Comparison of ENCODE assay signal across 32 mouse cellular contexts in genomic region chr13:73711221-73711620, GRCm38 (mm10). TPM values are rescaled to one million over a fixed set of nuclear protein-coding genes. Genes with fewer than 3 reads are reported as not detected.
DNase-seq lines count a peak whose midpoint lies in the region; ATAC-seq and TF ChIP-seq lines count a peak whose summit lies in the region.
"Had no signal": no experiment of that assay in that cellular context is flagged by ENCODE, and none has a peak within 500 bp of the region (broad histone marks: within the 10 kb centered on the region; RNA-seq: fewer than 3 reads in every experiment).

No protein-coding gene starts in this region.

- no peak overlapping the region for H3K27ac ChIP-seq in intestine, embryonic 16.5 days (ENCODE audit: low read length)
- H3K27ac ChIP-seq in intestine, embryonic 15.5 days: no peak overlapping the region
- H3K27ac ChIP-seq in midbrain, embryonic 11.5 days (ENCODE audit: low read depth, low read length): no peak overlapping the region
- no peak overlapping the region for H3K27ac ChIP-seq in midbrain, embryonic 13.5 days
- no peak overlapping the region for H3K27ac ChIP-seq in kidney, embryonic 16.5 days (ENCODE audit: low read length)
- H3K27ac ChIP-seq in small intestine, adult 2 months (ENCODE audit: insufficient read depth, low read depth, low read length): peak overlapping the region; percentile 80
- H3K27ac ChIP-seq: embryonic facial prominence, embryonic 10.5 days; embryonic facial prominence, embryonic 15.5 days; forebrain, embryonic 13.5 days; hindbrain, embryonic 13.5 days; limb, embryonic 10.5 days; limb, embryonic 15.5 days; liver, embryonic 15.5 days; stomach, embryonic 15.5 days had no signal

- 73% methylated on average over 5 of the region's 5 CpGs for WGBS in intestine, embryonic 16.5 days
- WGBS in intestine, embryonic 15.5 days: 81% methylated on average over 5 of the region's 5 CpGs
- WGBS in midbrain, embryonic 11.5 days: 92% methylated on average over 5 of the region's 5 CpGs
- WGBS in midbrain, embryonic 13.5 days: 94% methylated on average over 5 of the region's 5 CpGs
- WGBS in kidney, embryonic 16.5 days: 79% methylated on average over 5 of the region's 5 CpGs
- 28% methylated on average over 5 of the region's 5 CpGs for WGBS in small intestine, adult 2 months

- H3K4me3 ChIP-seq in intestine, embryonic 16.5 days (ENCODE audit: low read length): no peak overlapping the region
- no peak overlapping the region for H3K4me3 ChIP-seq in intestine, embryonic 15.5 days (replicated peaks)
- H3K4me3 ChIP-seq in midbrain, embryonic 11.5 days (ENCODE audit: low read depth, low read length): no peak overlapping the region
- H3K4me3 ChIP-seq in midbrain, embryonic 13.5 days (replicated peaks): no peak overlapping the region
- H3K4me3 ChIP-seq in kidney, embryonic 16.5 days (ENCODE audit: low read length): no peak overlapping the region
- no peak overlapping the region for H3K4me3 ChIP-seq in small intestine, adult 2 months (ENCODE audit: low read depth, low read length)
- H3K4me3 ChIP-seq: embryonic facial prominence, embryonic 10.5 days; embryonic facial prominence, embryonic 15.5 days; forebrain, embryonic 13.5 days; hindbrain, embryonic 13.5 days; limb, embryonic 10.5 days; limb, embryonic 15.5 days; liver, embryonic 15.5 days; megakaryocyte, embryonic 14.5 days; stomach, embryonic 15.5 days had no signal

- TF ChIP-seq POLR2A in small intestine, adult 2 months (IDR thresholded peaks at IDR 0.05; ENCODE audit: low read depth, low read length): no peak

- DNase-seq in midbrain, embryonic 11.5 days (ENCODE audit: low spot score, missing footprints): peak; percentile 26
- DNase-seq in cerebellum, postnatal 36 days: no peak
- DNase-seq in right cerebral cortex, postnatal 4 days: no peak
- DNase-seq: adrenal gland, postnatal 25 days; cerebellum, adult 18-20 months; cerebellum, postnatal 10 days; gastrocnemius, postnatal 25 days; heart, adult 18-20 months; heart, postnatal 4 days; layer of hippocampus, postnatal 36 days; lung, postnatal 4 days; midbrain, embryonic 14.5 days; thymus, postnatal 25 days had no signal

- no peak overlapping the region for H3K9ac ChIP-seq in intestine, embryonic 16.5 days (ENCODE audit: low read depth, low read length)
- no peak overlapping the region for H3K9ac ChIP-seq in intestine, embryonic 15.5 days
- H3K9ac ChIP-seq in midbrain, embryonic 11.5 days (ENCODE audit: low read length): no peak overlapping the region
- no peak overlapping the region for H3K9ac ChIP-seq in midbrain, embryonic 13.5 days (replicated peaks)
- H3K9ac ChIP-seq in kidney, embryonic 16.5 days (replicated peaks; ENCODE audit: low read length): no peak overlapping the region
- H3K9ac ChIP-seq: embryonic facial prominence, embryonic 15.5 days; forebrain, embryonic 13.5 days; hindbrain, embryonic 13.5 days; limb, embryonic 15.5 days; liver, embryonic 15.5 days; stomach, embryonic 15.5 days had no signal

- no peaks in the 10 kb centered on the region for H3K36me3 ChIP-seq in intestine, embryonic 16.5 days (ENCODE audit: control insufficient read depth, insufficient read depth, low read length)
- H3K36me3 ChIP-seq in intestine, embryonic 15.5 days: no peaks in the 10 kb centered on the region
- H3K36me3 ChIP-seq in midbrain, embryonic 11.5 days (ENCODE audit: control insufficient read depth, insufficient read depth, low read length): no peaks in the 10 kb centered on the region
- no peaks in the 10 kb centered on the region for H3K36me3 ChIP-seq in midbrain, embryonic 13.5 days
- no peaks in the 10 kb centered on the region for H3K36me3 ChIP-seq in kidney, embryonic 16.5 days (ENCODE audit: insufficient read depth, low read length)
- no peaks in the 10 kb centered on the region for H3K36me3 ChIP-seq in small intestine, adult 2 months (ENCODE audit: control insufficient read depth, insufficient read depth, low read length)
- H3K36me3 ChIP-seq: embryonic facial prominence, embryonic 10.5 days; embryonic facial prominence, embryonic 15.5 days; hindbrain, embryonic 13.5 days; limb, embryonic 10.5 days; limb, embryonic 15.5 days; liver, embryonic 15.5 days; stomach, embryonic 15.5 days had no signal

- no peak overlapping the region for H3K4me2 ChIP-seq in intestine, embryonic 16.5 days (ENCODE audit: low read depth, low read length)
- no peak overlapping the region for H3K4me2 ChIP-seq in intestine, embryonic 15.5 days (replicated peaks)
- H3K4me2 ChIP-seq in midbrain, embryonic 11.5 days: no peak overlapping the region
- no peak overlapping the region for H3K4me2 ChIP-seq in midbrain, embryonic 13.5 days (replicated peaks)
- no peak overlapping the region for H3K4me2 ChIP-seq in kidney, embryonic 16.5 days (replicated peaks; ENCODE audit: low read depth, low read length)
- H3K4me2 ChIP-seq: embryonic facial prominence, embryonic 15.5 days; forebrain, embryonic 13.5 days; heart, embryonic 11.5 days; hindbrain, embryonic 13.5 days; limb, embryonic 15.5 days; liver, embryonic 15.5 days; stomach, embryonic 15.5 days had no signal

- TF ChIP-seq CTCF in small intestine, adult 2 months (IDR thresholded peaks at IDR 0.05; ENCODE audit: extremely low read depth, insufficient read length, insufficient replicate concordance, low read depth, low read length): no peak

- no peaks in the 10 kb centered on the region for H3K9me3 ChIP-seq in intestine, embryonic 16.5 days (ENCODE audit: control insufficient read depth, low read length)
- no peaks in the 10 kb centered on the region for H3K9me3 ChIP-seq in intestine, embryonic 15.5 days
- no peaks in the 10 kb centered on the region for H3K9me3 ChIP-seq in midbrain, embryonic 11.5 days (ENCODE audit: control insufficient read depth, low read length)
- no peaks in the 10 kb centered on the region for H3K9me3 ChIP-seq in midbrain, embryonic 13.5 days
- no peaks in the 10 kb centered on the region for H3K9me3 ChIP-seq in kidney, embryonic 16.5 days (ENCODE audit: low read length)
- H3K9me3 ChIP-seq: embryonic facial prominence, embryonic 10.5 days; embryonic facial prominence, embryonic 15.5 days; forebrain, embryonic 13.5 days; hindbrain, embryonic 13.5 days; limb, embryonic 10.5 days; limb, embryonic 15.5 days; liver, embryonic 15.5 days; megakaryocyte, embryonic 14.5 days; stomach, embryonic 15.5 days had no signal

- H3K27me3 ChIP-seq in intestine, embryonic 16.5 days (replicated peaks; ENCODE audit: control insufficient read depth, insufficient read depth, low read length): no peaks in the 10 kb centered on the region
- H3K27me3 ChIP-seq in intestine, embryonic 15.5 days (replicated peaks): no peaks in the 10 kb centered on the region
- H3K27me3 ChIP-seq in midbrain, embryonic 11.5 days (ENCODE audit: control insufficient read depth, insufficient read depth, low read length): no peaks in the 10 kb centered on the region
- no peaks in the 10 kb centered on the region for H3K27me3 ChIP-seq in midbrain, embryonic 13.5 days
- no peaks in the 10 kb centered on the region for H3K27me3 ChIP-seq in kidney, embryonic 16.5 days (ENCODE audit: insufficient read depth, low read length)
- H3K27me3 ChIP-seq in small intestine, adult 2 months (ENCODE audit: control insufficient read depth, insufficient read depth, low read length): no peaks in the 10 kb centered on the region
- H3K27me3 ChIP-seq: embryonic facial prominence, embryonic 15.5 days; forebrain, embryonic 13.5 days; hindbrain, embryonic 13.5 days; limb, embryonic 15.5 days; liver, embryonic 15.5 days; Patski; stomach, embryonic 15.5 days had no signal

- peak; percentile 19 for ATAC-seq in intestine, embryonic 16.5 days
- no peak for ATAC-seq in intestine, embryonic 15.5 days
- no peak for ATAC-seq in midbrain, embryonic 11.5 days (ENCODE audit: low FRiP score)
- no peak for ATAC-seq in midbrain, embryonic 13.5 days
- 0 out of 2 replicates have a peak, but pooled peaks have one; percentile 19 for ATAC-seq in kidney, embryonic 16.5 days (ENCODE audit: low FRiP score, low TSS enrichment)
- ATAC-seq: forebrain, embryonic 13.5 days; Patski had no signal

- H3K4me1 ChIP-seq in intestine, embryonic 16.5 days (ENCODE audit: control insufficient read depth, insufficient read depth, low read length): no peaks in the 10 kb centered on the region; the same call in 1 of the 2 replicates
- no peaks in the 10 kb centered on the region for H3K4me1 ChIP-seq in intestine, embryonic 15.5 days (replicated peaks)
- no peaks in the 10 kb centered on the region for H3K4me1 ChIP-seq in midbrain, embryonic 11.5 days (ENCODE audit: control insufficient read depth, insufficient read depth, low read length)
- no peaks in the 10 kb centered on the region for H3K4me1 ChIP-seq in midbrain, embryonic 13.5 days (replicated peaks)
- peaks cover 12% of the 10 kb centered on the region; the same call in 1 of the 2 replicates for H3K4me1 ChIP-seq in kidney, embryonic 16.5 days (ENCODE audit: insufficient read depth, low read length)
- peaks cover 38% of the 10 kb centered on the region; the same call in 1 of the 2 replicates for H3K4me1 ChIP-seq in small intestine, adult 2 months (ENCODE audit: control insufficient read depth, insufficient read depth, insufficient read length, low read length)
- H3K4me1 ChIP-seq: embryonic facial prominence, embryonic 15.5 days; forebrain, embryonic 13.5 days; hindbrain, embryonic 13.5 days; limb, embryonic 15.5 days; megakaryocyte, embryonic 14.5 days; stomach, embryonic 15.5 days had no signal

RNA-seq across cellular contexts. Expression of gene Slc6a19, which starts 6.6 kb away (rescaled TPM):
- polyA plus RNA-seq in intestine, embryonic 16.5 days (2015; fragmentation: Nextera tagmentation; extraction: Ambion mirVana): 24.9 and 40.5 TPM in 2 replicates
- 10.4 and 13.2 TPM in 2 replicates for polyA plus RNA-seq in intestine, embryonic 15.5 days (2015; fragmentation: Nextera tagmentation; extraction: Ambion mirVana)
- polyA plus RNA-seq in midbrain, embryonic 11.5 days (2014; fragmentation: Nextera tagmentation; extraction: Ambion mirVana): 0.14 and 0.17 TPM in 2 replicates
- polyA plus RNA-seq in midbrain, embryonic 13.5 days (2015; fragmentation: Nextera tagmentation; extraction: Ambion mirVana): 0.06 and 0.09 TPM in 2 replicates
- 2.1 and 2.3 TPM in 2 replicates for polyA plus RNA-seq in kidney, embryonic 16.5 days (2015; fragmentation: Nextera tagmentation; extraction: Ambion mirVana)
- 246 and 934 TPM in 2 replicates for polyA plus RNA-seq in small intestine, adult 2 months (2012; rRNA removed)
- polyA plus RNA-seq: heart, embryonic 11.5 days; limb, embryonic 10.5 days; lung, embryonic 16.5 days had no signal

RNA-seq across cellular contexts. Expression of gene Slc12a7, which starts 21.7 kb away (rescaled TPM):
- 28.7 and 31.7 TPM in 2 replicates for polyA plus RNA-seq in intestine, embryonic 16.5 days (2015; fragmentation: Nextera tagmentation; extraction: Ambion mirVana)
- polyA plus RNA-seq in intestine, embryonic 15.5 days (2015; fragmentation: Nextera tagmentation; extraction: Ambion mirVana): 25.3 and 27.4 TPM in 2 replicates
- 34.3 and 38.2 TPM in 2 replicates for polyA plus RNA-seq in midbrain, embryonic 11.5 days (2014; fragmentation: Nextera tagmentation; extraction: Ambion mirVana)
- polyA plus RNA-seq in midbrain, embryonic 13.5 days (2015; fragmentation: Nextera tagmentation; extraction: Ambion mirVana): 16.0 and 18.5 TPM in 2 replicates
- 27.0 and 28.1 TPM in 2 replicates for polyA plus RNA-seq in kidney, embryonic 16.5 days (2015; fragmentation: Nextera tagmentation; extraction: Ambion mirVana)
- polyA plus RNA-seq in small intestine, adult 2 months (2012; rRNA removed): 74.3 and 147 TPM in 2 replicates

RNA-seq across cellular contexts. Expression of gene Slc6a18, which starts 33.4 kb away (rescaled TPM):
- polyA plus RNA-seq in intestine, embryonic 16.5 days (2015; fragmentation: Nextera tagmentation; extraction: Ambion mirVana): not detected in 2 replicates
- not detected in 2 replicates for polyA plus RNA-seq in intestine, embryonic 15.5 days (2015; fragmentation: Nextera tagmentation; extraction: Ambion mirVana)
- not detected in 2 replicates for polyA plus RNA-seq in midbrain, embryonic 11.5 days (2014; fragmentation: Nextera tagmentation; extraction: Ambion mirVana)
- not detected in 2 replicates for polyA plus RNA-seq in midbrain, embryonic 13.5 days (2015; fragmentation: Nextera tagmentation; extraction: Ambion mirVana)
- 34.6 and 38.4 TPM in 2 replicates for polyA plus RNA-seq in kidney, embryonic 16.5 days (2015; fragmentation: Nextera tagmentation; extraction: Ambion mirVana)
- polyA plus RNA-seq in small intestine, adult 2 months (2012; rRNA removed): 0.19 and 0.81 TPM in 2 replicates
- polyA plus RNA-seq: embryonic facial prominence, embryonic 10.5 days; embryonic facial prominence, embryonic 15.5 days; forebrain, embryonic 13.5 days; heart, embryonic 11.5 days; heart, embryonic 16.5 days; hindbrain, embryonic 13.5 days; limb, embryonic 10.5 days; liver, embryonic 15.5 days; lung, embryonic 16.5 days; midbrain, embryonic 14.5 days; neural tube, embryonic 14.5 days; stomach, embryonic 15.5 days had no signal

Comparison
In these comparisons a context has a peak if more than half of its experiments do, and no peak if none do; other contexts are left out.
1. ATAC-seq: peak in intestine, embryonic 16.5 days (single experiment) and kidney, embryonic 16.5 days (single experiment); none in intestine, embryonic 15.5 days (single experiment), midbrain, embryonic 11.5 days (single experiment) and midbrain, embryonic 13.5 days (single experiment).
2. RNA of gene Slc6a18, which starts 33.4 kb away (polyA plus RNA-seq): 34.6 to 38.4 TPM in kidney, embryonic 16.5 days; 0.19 to 0.81 TPM in small intestine, adult 2 months, not detected in intestine, embryonic 16.5 days, not detected in intestine, embryonic 15.5 days, not detected in midbrain, embryonic 11.5 days and not detected in midbrain, embryonic 13.5 days; every median in the first group is over 10 times any median in the second.